Mouse (Mus musculus) bone marrow, adult 2 months (tissue): ENCODE results near the gene Tbce.

Source experiments
- CTCF ChIP-seq: fragments of 200-500 bp; IDR thresholded peaks from 2 replicates; pipeline ENCODE4 v1.5.1; 2011; ENCODE audit warnings: low read length, control low read depth; ENCODE audit not compliant: control insufficient read depth, insufficient read depth
- POLR2A ChIP-seq: fragments of 200-500 bp; IDR thresholded peaks from 2 replicates; pipeline ENCODE4 v1.6.1; 2011; ENCODE audit warnings: low read depth, mild to moderate bottlenecking, control low read depth, low read length, borderline replicate concordance; ENCODE audit not compliant: control insufficient read depth

DNA sequence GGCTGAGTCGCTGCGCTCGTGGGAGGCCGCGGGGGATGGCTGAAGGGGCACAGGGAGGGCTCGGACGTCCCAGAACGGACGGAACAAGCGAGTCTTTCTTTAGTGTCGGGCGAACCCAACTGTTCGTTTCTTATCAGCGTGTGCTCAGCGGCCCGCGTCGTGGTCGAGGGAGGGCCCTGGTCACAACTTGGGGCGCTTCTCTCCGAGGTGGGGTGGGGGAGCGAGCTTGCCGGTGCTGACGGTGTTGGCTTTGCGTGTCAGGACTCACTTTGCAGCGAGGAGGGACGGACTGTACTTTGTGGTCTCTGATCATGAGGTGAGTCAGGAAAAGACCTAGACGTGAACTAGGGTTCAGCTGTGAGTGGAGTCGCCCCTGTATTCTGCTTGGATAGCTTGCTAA lies 84.5 kb downstream of the Tbce start:
- TF ChIP-seq CTCF (no peak), POLR2A (no peak)
